Mouse (Mus musculus) thymus, postnatal 25 days (tissue): ENCODE measurements around the gene Gm1043.

Experiments
- DNase-seq: peaks from one replicate; pipeline ENCODE4 v3.0.0; 2022

Gene Gm1043

GRCm38 (mm10) chr5:37073660-37074059, 11.5 kb upstream of the Gm1043 start:
- DNase-seq, result no peak

GRCm38 (mm10) chr5:37076692-37077329, 8.4 kb upstream of the Gm1043 start:
- DNase-seq, result no peak

- no peak for DNase-seq
Measured at GRCm38 (mm10) chr5:37077330-37077698, 7.9 kb upstream of the Gm1043 start.

- no peak for DNase-seq
Measured at GRCm38 (mm10) chr5:37079484-37079883, 5.7 kb upstream of the Gm1043 start.

- DNase-seq, result no peak
Measured at GRCm38 (mm10) chr5:37080601-37081000, 4.6 kb upstream of the Gm1043 start.

GRCm38 (mm10) chr5:37082420-37082819, 2.8 kb upstream of the Gm1043 start:
- peak; percentile 85 for DNase-seq

GRCm38 (mm10) chr5:37083209-37083770, 1.9 kb upstream of the Gm1043 start:
- peak; percentile 66 for DNase-seq

- DNase-seq, result no peak
Measured at GRCm38 (mm10) chr5:37083850-37084249, 1.3 kb upstream of the Gm1043 start.

- no peak for DNase-seq
Measured at GRCm38 (mm10) chr5:37085918-37086317, 748 bp downstream of the Gm1043 start.

GRCm38 (mm10) chr5:37087786-37088185, 2.6 kb downstream of the Gm1043 start:
- DNase-seq, result no peak

- DNase-seq, result no peak
Measured at GRCm38 (mm10) chr5:37088342-37089108, 3.4 kb downstream of the Gm1043 start.

- no peak for DNase-seq
Measured at GRCm38 (mm10) chr5:37091171-37091628, 6.0 kb downstream of the Gm1043 start.

- no peak for DNase-seq
Measured at GRCm38 (mm10) chr5:37094941-37095340, 9.8 kb downstream of the Gm1043 start.

GRCm38 (mm10) chr5:37097591-37097990, 12.4 kb downstream of the Gm1043 start:
- DNase-seq, result no peak

GRCm38 (mm10) chr5:37100813-37101212, 15.6 kb downstream of the Gm1043 start:
- no peak for DNase-seq

GRCm38 (mm10) chr5:37101631-37102030, 16.5 kb downstream of the Gm1043 start:
- DNase-seq, result no peak

- no peak for DNase-seq
Measured at GRCm38 (mm10) chr5:37102056-37102455, 16.9 kb downstream of the Gm1043 start.

GRCm38 (mm10) chr5:37105531-37106456, 20.6 kb downstream of the Gm1043 start:
- no peak for DNase-seq

GRCm38 (mm10) chr5:37107111-37107510, 21.9 kb downstream of the Gm1043 start:
- DNase-seq, result no peak

GRCm38 (mm10) chr5:37107611-37108010, 22.4 kb downstream of the Gm1043 start:
- DNase-seq, result peak; percentile 53

GRCm38 (mm10) chr5:37109280-37109849, 24.2 kb downstream of the Gm1043 start:
- DNase-seq, result peak; percentile 90

GRCm38 (mm10) chr5:37112389-37112788, 27.2 kb downstream of the Gm1043 start:
- no peak for DNase-seq

GRCm38 (mm10) chr5:37117126-37117525, 32.0 kb downstream of the Gm1043 start:
- peak; percentile 14 for DNase-seq
